Mouse (Mus musculus) adrenal gland, postnatal 10 days (tissue): ENCODE data around the gene Gpnmb. TPM values are rescaled to one million over a fixed set of nuclear protein-coding genes. Genes with fewer than 3 reads are reported as not detected.

Experiments
- DNase-seq: peaks from one replicate; pipeline ENCODE4 v3.0.0; 2021; ENCODE audit warnings: mixed read lengths
- long read RNA-seq, 2 experiments: library from polyadenylated mRNA; stranded (forward); transcript quantifications; one replicate each; pipeline ENCODE4 v2.0.0; 2021
- total RNA-seq, 2 experiments: library from RNA; stranded (reverse); gene quantifications; 2 replicates each; pipeline ENCODE4 v1.2.3; 2021

Gene Gpnmb
- total RNA-seq, result under 1 TPM; 0.55 to 0.84 TPM
- long read RNA-seq, experiment 1, result 0 reads
- long read RNA-seq, experiment 2, result 0 reads

- peak; percentile 7 for DNase-seq
These were observed at the start of gene Gpnmb for GRCm38 (mm10) chr6:49036275-49037267. Gene Gpnmb, plus strand, starts transcription at chr6:49036546.

GRCm38 (mm10) chr6:48989971-48990370 is 46.4 kb upstream of the Gpnmb start:
- DNase-seq, result no peak

- no peak for DNase-seq
These were observed 44.4 kb upstream of the Gpnmb start for GRCm38 (mm10) chr6:48991991-48992390.

- DNase-seq, result no peak
These were observed 38.2 kb upstream of the Gpnmb start for GRCm38 (mm10) chr6:48998186-48998585.

GRCm38 (mm10) chr6:48998796-48999195 is 37.5 kb upstream of the Gpnmb start:
- peak; percentile 42 for DNase-seq

GRCm38 (mm10) chr6:49003381-49003780 is 33.0 kb upstream of the Gpnmb start:
- DNase-seq, result peak; percentile 37

GRCm38 (mm10) chr6:49007981-49008380 is 28.4 kb upstream of the Gpnmb start:
- peak; percentile 77 for DNase-seq

- no peak for DNase-seq
These were observed 27.8 kb upstream of the Gpnmb start for GRCm38 (mm10) chr6:49008420-49009160.

GRCm38 (mm10) chr6:49009161-49009555 is 27.2 kb upstream of the Gpnmb start:
- DNase-seq, result no peak

- DNase-seq, result no peak
These were observed 26.7 kb upstream of the Gpnmb start for GRCm38 (mm10) chr6:49009665-49010064.

- DNase-seq, result no peak
These were observed 25.2 kb upstream of the Gpnmb start for GRCm38 (mm10) chr6:49011191-49011590.

GRCm38 (mm10) chr6:49013023-49013422 is 23.3 kb upstream of the Gpnmb start:
- DNase-seq, result no peak

- DNase-seq, result no peak
These were observed 22.9 kb upstream of the Gpnmb start for GRCm38 (mm10) chr6:49013458-49013857.

GRCm38 (mm10) chr6:49017150-49017549 is 19.2 kb upstream of the Gpnmb start:
- DNase-seq, result no peak

- no peak for DNase-seq
These were observed 17.0 kb upstream of the Gpnmb start for GRCm38 (mm10) chr6:49019341-49019740.

- no peak for DNase-seq
These were observed 15.0 kb upstream of the Gpnmb start for GRCm38 (mm10) chr6:49021141-49022012.

- no peak for DNase-seq
These were observed 14.0 kb upstream of the Gpnmb start for GRCm38 (mm10) chr6:49022384-49022783.

GRCm38 (mm10) chr6:49023315-49023714 is 13.0 kb upstream of the Gpnmb start:
- no peak for DNase-seq

- DNase-seq, result no peak
These were observed 11.1 kb upstream of the Gpnmb start for GRCm38 (mm10) chr6:49025290-49025689.

- no peak for DNase-seq
These were observed 9.8 kb upstream of the Gpnmb start for GRCm38 (mm10) chr6:49026496-49026895.

- no peak for DNase-seq
These were observed 8.3 kb upstream of the Gpnmb start for GRCm38 (mm10) chr6:49028019-49028418.

- DNase-seq, result no peak
These were observed 7.6 kb upstream of the Gpnmb start for GRCm38 (mm10) chr6:49028708-49029107.
